ENCODE assay signal across 25 mouse cellular contexts in the genomic region with DNA sequence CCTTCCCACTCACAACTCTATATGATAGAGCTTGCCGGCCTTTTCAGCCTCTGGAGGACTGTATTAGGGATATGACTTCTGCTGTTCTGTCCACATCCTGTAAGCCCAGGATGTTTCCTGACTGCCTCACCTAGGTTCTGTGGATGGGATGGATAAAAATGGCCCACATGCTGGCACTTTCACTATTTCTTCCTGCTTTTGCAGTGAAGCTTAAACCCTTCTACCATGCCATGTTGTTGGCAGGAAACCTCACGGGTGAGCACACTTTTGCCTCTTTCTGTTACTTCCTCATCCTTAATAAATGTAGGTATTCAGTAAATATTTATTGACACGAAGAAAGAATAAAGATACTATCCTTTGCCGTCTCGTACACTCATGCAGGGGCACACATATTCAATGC.
"Had no signal": no experiment of that assay in that cellular context is flagged by ENCODE, and none has a peak within 500 bp of the region (broad histone marks: within the 10 kb centered on the region; RNA-seq: fewer than 3 reads in every experiment).

No protein-coding gene starts in this region.

- H3K36me3 ChIP-seq: heart, embryonic 13.5 days; heart, embryonic 15.5 days; hindbrain, embryonic 13.5 days; hindbrain, embryonic 15.5 days; kidney, embryonic 15.5 days; limb, embryonic 13.5 days; limb, embryonic 15.5 days; liver, embryonic 12.5 days had no signal

- H3K4me1 ChIP-seq: liver, embryonic 12.5 days had no signal

- ATAC-seq: hindbrain, postnatal 0 days; intestine, embryonic 16.5 days; liver, embryonic 12.5 days had no signal

- H3K27me3 ChIP-seq: heart, embryonic 13.5 days; heart, embryonic 15.5 days; hindbrain, embryonic 13.5 days; hindbrain, embryonic 15.5 days; kidney, embryonic 15.5 days; limb, embryonic 13.5 days; limb, embryonic 15.5 days; liver, embryonic 12.5 days had no signal

- DNase-seq: gastrocnemius, postnatal 10 days; gastrocnemius, postnatal 25 days; heart, adult 11 months; heart, adult 2 months; heart, postnatal 14 days; heart, postnatal 36 days; kidney, adult 11 months; kidney, adult 2 months; kidney, adult 9 months; kidney, postnatal 14 days; kidney, postnatal 36 days; layer of hippocampus, adult 9-11 months; layer of hippocampus, postnatal 36 days; left cerebral cortex, postnatal 4 days had no signal

- H3K27ac ChIP-seq: heart, adult 2 months; heart, embryonic 13.5 days; heart, embryonic 15.5 days; hindbrain, embryonic 13.5 days; hindbrain, embryonic 15.5 days; hindbrain, postnatal 0 days; kidney, embryonic 15.5 days; kidney, postnatal 0 days; limb, embryonic 13.5 days; limb, embryonic 15.5 days; liver, embryonic 12.5 days had no signal

- H3K4me3 ChIP-seq: heart, adult 2 months; heart, embryonic 13.5 days; heart, embryonic 15.5 days; hindbrain, embryonic 13.5 days; hindbrain, embryonic 15.5 days; kidney, embryonic 15.5 days; limb, embryonic 13.5 days; limb, embryonic 15.5 days; liver, embryonic 12.5 days had no signal
